Mouse (Mus musculus): ENCODE data around the gene Cdk10. TPM values are rescaled to one million over a fixed set of nuclear protein-coding genes. Genes with fewer than 3 reads are reported as not detected.
"Not testable (repeated sequence)": the region's sequence is repeated elsewhere in the genome, so short reads cannot be mapped to it uniquely, and the experiment has no call there.

Cdk10 gene
- total RNA-seq, 4 experiments from 2014 or later = 50.5 to 91.6 (median 76.1) TPM

DNA sequence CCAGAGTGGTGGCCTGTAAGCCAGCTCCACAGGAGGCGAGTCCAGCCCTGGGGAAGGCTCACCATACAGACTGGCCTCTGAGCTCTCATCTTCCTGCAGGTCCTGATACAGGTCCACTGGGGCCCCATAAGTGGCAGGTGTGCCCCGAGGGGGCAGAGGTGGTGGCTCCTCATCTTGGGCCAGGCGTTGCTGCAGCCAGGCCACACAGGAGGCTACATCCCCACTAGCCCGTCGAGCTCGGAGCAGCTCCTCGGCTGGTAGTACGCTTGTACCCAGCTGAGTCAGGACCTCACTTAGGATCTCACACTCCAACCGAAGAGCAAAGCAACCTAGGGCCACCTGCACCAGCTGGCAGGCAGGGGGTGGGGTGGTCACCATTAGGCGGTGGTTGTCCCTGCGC, 9.1 kb downstream of the Cdk10 start:
- DNase-seq = no peak

DNA sequence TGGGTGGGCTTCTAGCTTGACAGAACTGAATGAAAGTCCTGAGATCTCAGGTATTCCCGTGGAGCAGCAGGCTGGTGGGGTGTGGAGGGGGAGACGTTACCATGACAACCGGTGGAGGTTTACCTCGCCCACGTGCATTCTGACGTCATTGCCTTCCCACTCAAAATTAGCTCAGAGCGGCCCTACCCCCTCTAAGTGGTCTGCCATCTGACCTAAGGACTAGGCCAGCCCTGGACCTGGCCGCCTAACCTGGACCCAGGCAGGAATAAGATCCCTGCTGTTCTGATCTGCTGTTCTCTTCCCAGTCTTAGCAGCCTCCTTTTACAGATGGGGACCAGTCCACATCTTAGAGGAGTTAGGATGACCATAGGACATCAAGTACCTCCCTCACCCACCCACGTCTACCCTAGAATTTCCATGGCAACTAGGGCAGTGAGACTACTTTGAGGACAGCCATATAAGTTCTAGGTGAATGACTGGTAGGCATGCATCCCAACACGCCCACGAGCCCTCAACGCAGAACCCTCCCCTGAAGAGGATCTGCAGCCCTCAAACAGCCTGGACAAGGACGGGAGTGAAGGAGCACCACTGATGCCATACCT, 10.4 kb downstream of the Cdk10 start:
- DNase-seq = no peak

DNA sequence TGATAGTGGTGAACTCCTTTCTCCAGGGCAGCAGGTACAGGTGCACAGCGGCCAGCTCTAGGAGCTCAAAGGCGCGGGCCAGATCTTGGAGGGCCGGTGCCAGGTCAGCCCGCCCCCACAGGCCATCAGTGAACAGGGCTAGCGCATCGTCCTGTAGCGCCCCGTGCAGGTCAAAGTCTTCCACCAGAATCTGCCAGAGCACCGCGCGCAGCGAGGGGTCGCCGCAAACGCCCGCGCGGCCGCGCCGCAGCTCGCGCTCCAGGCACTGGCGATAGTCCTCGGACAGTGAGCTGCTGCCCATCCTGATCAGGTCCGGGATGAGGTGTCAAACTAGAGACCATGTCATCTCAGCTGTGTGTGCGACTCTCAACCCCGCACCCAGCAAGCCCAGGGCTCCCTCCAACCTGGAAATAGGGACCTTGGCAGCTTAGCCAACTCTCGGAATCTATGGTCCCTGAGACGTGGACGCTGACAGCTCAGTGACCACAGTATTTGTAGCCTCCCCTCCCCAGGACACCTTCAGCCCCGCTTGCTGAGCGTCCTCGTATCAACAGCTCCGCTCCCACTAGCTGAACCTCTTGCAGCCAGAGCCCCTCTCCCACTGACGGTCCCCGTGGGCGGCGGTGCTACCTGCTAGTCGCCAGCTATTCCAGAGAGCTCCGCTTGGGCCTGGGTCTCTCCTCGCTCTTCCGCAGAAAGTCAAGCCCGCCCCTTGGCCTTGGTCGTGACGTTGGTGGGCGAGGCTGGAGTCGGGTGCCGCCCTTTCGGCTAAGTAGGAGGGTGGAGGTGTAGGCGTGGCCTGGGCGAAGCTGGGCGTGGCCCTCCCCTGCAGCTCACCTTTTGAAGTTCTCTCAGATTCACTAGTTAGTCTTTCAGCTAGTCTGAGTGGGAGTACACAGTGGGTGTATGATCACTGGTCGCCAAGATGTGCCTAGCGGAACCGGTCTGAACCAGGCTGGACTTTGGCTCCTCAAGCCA, 11.2 kb downstream of the Cdk10 start, which contains the start of gene Spata2l:
TSS of gene Spata2l (minus strand) at position 714 of the 978 bp plus-strand sequence.
- peak; percentile 89 for DNase-seq

GRCm38 (mm10) chr8:123239398-123239797, 14.8 kb downstream of the Cdk10 start:
- DNase-seq = peak; percentile 57

GRCm38 (mm10) chr8:123242107-123242923, 17.7 kb downstream of the Cdk10 start:
- DNase-seq = no peak

DNA sequence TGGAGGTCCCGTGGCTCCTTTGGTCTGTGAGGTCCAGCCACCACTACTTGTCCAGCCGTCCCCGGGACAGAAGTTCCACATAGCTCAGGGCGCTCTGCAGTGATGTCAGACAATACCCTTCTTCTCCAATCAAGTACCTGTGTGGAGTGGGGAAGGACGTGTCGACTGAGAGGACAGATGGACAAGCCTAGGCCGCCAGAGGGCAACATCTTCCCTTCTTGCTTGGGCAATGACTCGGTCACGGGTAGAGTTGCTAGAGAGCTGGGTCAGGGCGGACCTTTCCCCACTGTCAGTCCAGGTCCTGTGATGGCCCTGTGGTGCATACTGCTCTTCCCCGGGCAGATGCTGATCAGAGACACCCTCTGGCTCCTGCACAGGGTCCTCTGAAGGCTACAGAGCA, 18.4 kb downstream of the Cdk10 start:
- no peak for DNase-seq

DNA sequence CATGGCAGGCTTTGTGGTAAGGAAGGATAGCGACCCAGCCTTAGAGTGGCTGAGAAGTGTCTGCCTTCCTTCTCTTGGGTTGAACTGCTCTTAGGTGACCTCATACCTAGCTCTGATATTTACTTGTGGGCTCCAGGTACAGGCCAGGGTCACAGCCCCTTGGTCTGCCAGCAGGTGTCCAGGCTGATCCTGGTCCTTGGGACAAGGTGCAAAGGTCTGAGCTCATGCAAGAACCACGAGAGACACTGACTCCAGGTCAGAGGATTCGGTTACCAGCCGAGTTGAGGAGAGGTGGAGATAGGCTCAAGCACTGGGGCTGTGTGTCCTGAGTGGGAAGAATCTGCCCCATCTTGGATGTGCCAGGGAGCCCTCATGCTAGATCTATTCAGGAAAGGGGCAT, 19.7 kb downstream of the Cdk10 start:
- DNase-seq = no peak

GRCm38 (mm10) chr8:123245543-123245942, 20.9 kb downstream of the Cdk10 start:
- DNase-seq = no peak

DNA sequence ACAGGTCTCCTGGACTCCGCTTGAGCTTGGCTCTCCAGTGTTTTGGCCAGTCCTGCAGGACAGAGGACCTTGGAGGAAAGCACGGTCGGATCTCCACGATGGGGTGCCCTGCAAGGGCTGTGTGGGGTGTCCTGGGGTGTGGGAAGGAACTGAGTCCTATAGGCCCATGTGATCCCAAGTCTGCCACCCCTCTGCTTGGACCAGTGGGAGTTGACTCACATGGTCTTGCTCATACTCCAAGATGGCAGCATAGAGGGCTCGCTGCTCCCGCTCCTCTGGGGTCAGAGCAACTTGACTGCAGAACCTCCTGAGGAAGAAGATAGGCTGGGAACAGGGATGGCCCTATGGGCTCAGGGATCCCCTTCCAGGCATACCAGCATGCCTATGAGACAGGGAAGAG, 23.1 kb downstream of the Cdk10 start:
- DNase-seq = no peak

- no peak for DNase-seq
Measured at GRCm38 (mm10) chr8:123248596-123248995, 24.0 kb downstream of the Cdk10 start.

- no peak for DNase-seq
Measured at GRCm38 (mm10) chr8:123250940-123251339, 26.3 kb downstream of the Cdk10 start.

DNA sequence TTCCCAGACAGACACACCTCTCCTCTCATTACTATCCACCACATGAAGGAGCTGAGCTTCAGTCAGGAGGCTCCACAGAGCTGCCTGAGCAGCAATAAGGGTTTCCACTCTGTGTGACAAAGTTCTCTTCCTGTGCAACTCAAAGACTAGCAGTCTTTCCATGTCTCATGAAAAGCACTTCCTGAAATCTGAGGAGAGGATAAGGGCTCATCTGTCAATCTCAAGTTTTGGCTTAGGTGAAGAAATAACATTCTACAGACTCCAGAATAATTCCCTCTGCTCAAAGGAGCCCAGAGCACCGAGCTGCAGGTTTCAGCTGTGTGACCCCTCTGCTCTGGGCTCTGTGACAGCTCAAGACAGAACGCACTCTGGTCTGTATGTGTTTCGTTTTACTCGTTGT, 28.3 kb downstream of the Cdk10 start:
- DNase-seq = no peak

GRCm38 (mm10) chr8:123253451-123254098, 28.9 kb downstream of the Cdk10 start:
- peak; percentile 17 for DNase-seq

GRCm38 (mm10) chr8:123254099-123254885, 29.6 kb downstream of the Cdk10 start, which contains the start of the genes Zfp276 and Vps9d1:
TSS of gene Zfp276 (plus strand) at chr8:123254195.
TSS of gene Vps9d1 (minus strand) at chr8:123254348.
- peak; percentile 71 for DNase-seq

- DNase-seq = no peak
Measured at GRCm38 (mm10) chr8:123255170-123255569, 30.5 kb downstream of the Cdk10 start.

- DNase-seq = no peak
Measured at GRCm38 (mm10) chr8:123257114-123257513, 32.5 kb downstream of the Cdk10 start.

DNA sequence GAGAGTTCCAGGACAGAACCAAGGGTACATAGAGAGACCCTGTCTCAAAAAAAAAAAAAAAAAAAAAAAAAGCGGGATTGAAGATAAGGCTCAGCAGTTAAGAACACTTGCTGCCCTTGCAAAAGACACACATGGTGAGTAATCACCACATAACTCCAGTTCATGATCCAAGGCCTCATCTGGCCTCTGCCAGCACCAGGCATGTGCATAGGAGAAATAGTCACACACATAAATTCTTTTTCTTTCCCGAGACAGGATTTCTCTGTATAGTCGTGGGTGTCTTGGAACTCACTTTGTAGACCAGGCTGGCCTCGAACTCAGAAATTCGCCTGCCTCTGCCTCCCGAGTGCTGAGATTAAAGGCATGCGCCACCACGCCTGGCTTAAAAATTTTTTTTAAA, 33.0 kb downstream of the Cdk10 start:
- DNase-seq = not testable (repeated sequence)

DNA sequence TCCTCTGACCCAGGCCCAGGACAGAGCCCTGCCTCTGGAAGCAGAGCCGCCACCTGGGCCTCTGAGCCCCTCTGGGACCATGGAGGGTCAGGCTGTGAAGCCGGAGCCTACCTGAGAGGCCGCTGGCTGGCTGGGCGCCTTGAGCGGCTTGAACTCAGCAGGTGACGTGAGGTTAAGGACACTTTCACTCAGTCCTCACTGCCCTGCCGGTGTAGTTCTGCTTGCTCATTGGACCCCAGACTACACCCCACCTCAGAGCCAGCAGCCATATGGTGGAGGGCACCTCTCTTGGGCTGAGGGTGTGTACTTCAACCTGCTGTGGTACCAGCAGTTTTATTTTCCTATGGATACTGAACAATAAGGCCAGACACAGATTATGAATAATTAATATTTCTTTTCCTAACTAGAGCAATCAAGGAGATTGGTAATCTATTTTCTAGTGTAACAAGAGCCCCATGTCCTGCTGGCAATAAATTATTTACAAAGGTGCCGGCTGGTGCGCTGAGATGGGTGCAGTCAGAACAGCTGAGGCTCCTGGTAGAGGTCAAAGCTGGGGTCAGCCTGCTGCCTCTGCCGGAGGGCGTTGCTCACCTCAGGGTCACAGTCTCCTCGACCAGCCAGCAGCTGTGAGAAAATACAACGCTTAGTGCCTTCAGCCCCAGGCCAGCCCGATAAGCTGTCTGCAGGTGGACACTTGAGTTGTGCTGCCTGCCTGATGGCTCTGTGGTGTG, 43.4 kb downstream of the Cdk10 start:
- DNase-seq = no peak

- DNase-seq = no peak
Measured at GRCm38 (mm10) chr8:123271147-123271546, 46.5 kb downstream of the Cdk10 start.

- DNase-seq = no peak
Measured at GRCm38 (mm10) chr8:123271901-123272300, 47.3 kb downstream of the Cdk10 start.

DNA sequence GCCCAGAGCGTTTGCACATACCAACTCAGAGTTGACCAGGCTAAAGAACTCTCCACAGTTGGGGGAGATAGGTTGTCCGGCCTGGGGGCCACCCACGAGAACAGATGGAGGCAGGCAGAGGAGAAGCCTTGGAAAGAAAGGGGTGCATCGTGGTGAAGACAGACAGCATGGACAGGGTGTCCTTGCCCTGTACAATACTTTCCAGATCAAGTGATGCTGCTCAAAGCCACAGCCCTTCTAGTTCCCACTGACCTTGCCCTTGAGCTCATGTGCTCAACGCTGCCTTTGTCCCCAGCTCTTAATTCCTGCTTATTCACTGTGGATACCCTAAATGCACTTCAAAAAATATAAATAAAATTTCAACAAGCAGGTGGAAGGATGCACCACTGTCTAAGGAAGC, 49.8 kb downstream of the Cdk10 start:
- no peak for DNase-seq

Data from adrenal gland, adult 8-10 months (tissue).